Mouse (Mus musculus) T-cell, adult 66 days (primary cell): ENCODE results near the gene Dnah11. TPM values are rescaled to one million over a fixed set of nuclear protein-coding genes. Genes with fewer than 3 reads are reported as not detected.

ENCODE experiments used
- total RNA-seq, 2 experiments: library from RNA; stranded (reverse); gene quantifications; 3 replicates in 1 of 2; 4 replicates in 1 of 2; pipeline ENCODE4 v1.2.4; 2023

The Dnah11 gene
- under 1 TPM; 0.36 to 0.41 TPM for total RNA-seq

DNA sequence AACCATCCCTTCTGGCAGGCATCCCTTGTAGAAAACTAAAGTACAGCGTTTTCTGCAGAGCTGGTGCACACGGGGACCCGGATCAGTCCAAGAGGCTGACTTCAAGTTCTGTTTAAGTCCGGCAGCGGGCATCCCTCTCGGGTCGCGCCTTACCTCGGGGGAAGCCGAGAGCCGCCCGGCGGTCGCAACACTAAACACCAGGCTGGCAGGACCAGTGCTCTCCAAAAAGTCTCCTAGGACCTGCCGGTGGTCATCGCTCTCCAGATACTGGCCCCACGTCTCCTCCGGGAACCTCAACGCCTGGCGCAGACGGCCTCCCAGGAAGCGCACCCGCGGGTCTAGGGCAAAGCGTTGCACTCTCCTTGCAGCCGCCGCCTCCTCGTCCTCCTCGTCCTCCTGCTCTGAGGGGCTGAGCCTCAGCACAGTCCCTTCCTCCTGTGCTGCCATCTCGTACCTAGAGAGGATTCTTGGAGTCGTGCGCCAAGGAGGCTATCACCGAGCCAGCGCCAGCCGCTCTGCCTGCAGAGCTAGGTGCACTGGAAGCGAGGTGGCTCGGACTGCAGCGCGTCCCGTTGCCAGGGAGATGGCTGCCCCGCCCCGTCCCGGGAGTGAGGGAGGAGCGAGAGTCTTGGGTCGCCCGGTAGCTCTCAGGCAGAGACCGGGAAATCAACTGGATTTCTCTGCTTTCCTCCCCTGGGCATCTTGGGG, at the start of gene Dnah11:
TSS of gene Dnah11 (minus strand) at position 658 of the 708 bp plus-strand sequence.

Other genes starting within 250 kb of the Dnah11 start
- 100 to 1,000 TPM; 102 to 117 TPM for gene Sp4, start 102.4 kb upstream of the Dnah11 start, total RNA-seq